Mouse (Mus musculus): ENCODE data around the gene Apol6. TPM values are rescaled to one million over a fixed set of nuclear protein-coding genes. Genes with fewer than 3 reads are reported as not detected.

The Apol6 gene
- total and polyA plus RNA-seq, 3 experiments = not detected

GRCm38 (mm10) chr15:77036320-77036988, 8.1 kb upstream of the Apol6 start:
- Histone ChIP-seq H3K27me3 (ENCODE audit: control insufficient read depth in 1 of 2, insufficient read depth in 2 of 2, low read length in 2 of 2) (no peaks in the 10 kb centered on the region; a peak in 1 of 4 replicates), H3K79me2 (ENCODE audit: control insufficient read depth, insufficient read depth, low read length, poor library complexity) (no peaks in the 10 kb centered on the region), H3K36me3 (ENCODE audit: control insufficient read depth in 1 of 2, insufficient read depth in 2 of 2, low read length in 2 of 2) (no peaks in the 10 kb centered on the region), H3K27ac (ENCODE audit: control insufficient read depth, low read depth, low read length) (no peak overlapping the region), H3K4me3 (ENCODE audit: control insufficient read depth in 1 of 2, insufficient read depth in 1 of 2, low read depth in 2 of 2, low read length in 2 of 2) (no peak overlapping the region), H3K9me3 (replicated peaks; ENCODE audit: insufficient read depth, low read length) (no peaks in the 10 kb centered on the region), H3K9ac (ENCODE audit: control insufficient read depth, low read depth, low read length, poor library complexity, severe bottlenecking) (no peak overlapping the region), H3K4me1 (ENCODE audit: control insufficient read depth in 1 of 2, insufficient read depth in 2 of 2, low read length in 2 of 2) (no peaks in the 10 kb centered on the region)
- TF ChIP-seq NELFE (IDR thresholded peaks at IDR 0.05; ENCODE audit: low read depth, low read length) = no peak
- TF ChIP-seq EP300 (IDR thresholded peaks at IDR 0.05; ENCODE audit: low read depth in 1 of 2, low read length in 2 of 2) = no peak
- TF ChIP-seq POLR2AphosphoS2 (IDR thresholded peaks at IDR 0.05; ENCODE audit: low read length) = no peak
- no peak for TF ChIP-seq TCF12 (IDR thresholded peaks at IDR 0.05; ENCODE audit: low read depth, low read length)
- TF ChIP-seq ZMIZ1 (IDR thresholded peaks at IDR 0.05; ENCODE audit: low read depth, low read length) = no peak
- TF ChIP-seq GATA1 (IDR thresholded peaks at IDR 0.05; ENCODE audit: low read depth, low read length) = no peak
- no peak for TF ChIP-seq MAFK (IDR thresholded peaks at IDR 0.05; ENCODE audit: borderline replicate concordance, low read depth, low read length)
- TF ChIP-seq UBTF (IDR thresholded peaks at IDR 0.05; ENCODE audit: borderline replicate concordance, insufficient read depth, low read depth, low read length) = no peak
- no peak for TF ChIP-seq MYC (IDR thresholded peaks at IDR 0.05; ENCODE audit: low read depth, low read length)
- TF ChIP-seq USF2 (IDR thresholded peaks at IDR 0.05; ENCODE audit: borderline replicate concordance in 1 of 2, insufficient read depth in 1 of 2, low read depth in 1 of 2, low read length in 2 of 2) = no peak
- TF ChIP-seq TAL1 (IDR thresholded peaks at IDR 0.05; ENCODE audit: low read length) = no peak
- no peak for TF ChIP-seq CTCF (IDR thresholded peaks at IDR 0.05 in 2 of 3, conservative IDR thresholded peaks at IDR 0.05 in 1 of 3; ENCODE audit: control insufficient read depth in 1 of 3, insufficient read depth in 1 of 3, low read depth in 2 of 3, low read length in 3 of 3, poor library complexity in 1 of 3, severe bottlenecking in 1 of 3)
- no peak for TF ChIP-seq RCOR1 (IDR thresholded peaks at IDR 0.05; ENCODE audit: low read depth, low read length)
- TF ChIP-seq SMC3 (IDR thresholded peaks at IDR 0.05; ENCODE audit: low read depth, low read length) = no peak
- TF ChIP-seq ZNF384 (IDR thresholded peaks at IDR 0.05; ENCODE audit: low read depth, low read length) = no peak
- DNase-seq (ENCODE audit: low read depth, low spot score) = no peak

DNA sequence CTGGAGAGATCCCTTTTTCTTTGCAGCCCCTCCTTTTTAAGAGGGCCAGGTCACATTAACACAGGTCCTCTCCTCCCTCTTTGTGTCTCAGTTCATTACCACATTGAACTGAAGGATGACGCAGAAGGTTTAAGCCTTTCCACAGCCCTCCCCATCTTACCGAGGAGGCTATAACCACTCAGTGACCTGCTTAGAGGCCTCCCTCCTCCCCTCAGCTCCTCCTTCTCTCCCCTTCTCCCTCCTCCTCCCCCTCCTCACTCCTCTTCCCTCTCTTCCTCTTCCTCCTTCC, 7.6 kb upstream of the Apol6 start:
- H3K9me3 ChIP-seq (replicated peaks; ENCODE audit: insufficient read depth, low read length) = no peaks in the 10 kb centered on the region
- no peak overlapping the region for H3K4me3 ChIP-seq (ENCODE audit: control insufficient read depth in 1 of 2, insufficient read depth in 1 of 2, low read depth in 2 of 2, low read length in 2 of 2)
- no peak for TF ChIP-seq NELFE (IDR thresholded peaks at IDR 0.05; ENCODE audit: low read depth, low read length)
- no peak for TF ChIP-seq CHD2 (IDR thresholded peaks at IDR 0.05; ENCODE audit: low read length)
- no peak for TF ChIP-seq RAD21 (IDR thresholded peaks at IDR 0.05; ENCODE audit: low read depth, low read length)
- no peak for TF ChIP-seq MAZ (IDR thresholded peaks at IDR 0.05; ENCODE audit: low read depth, low read length)
- TF ChIP-seq ZC3H11A (IDR thresholded peaks at IDR 0.05; ENCODE audit: low read depth, low read length) = no peak
- TF ChIP-seq GABPA (IDR thresholded peaks at IDR 0.05; ENCODE audit: low read depth, low read length) = no peak
- no peak for TF ChIP-seq MAX (IDR thresholded peaks at IDR 0.05; ENCODE audit: low read length)
- no peak for TF ChIP-seq POLR2AphosphoS2 (IDR thresholded peaks at IDR 0.05; ENCODE audit: low read length)
- TF ChIP-seq ZNF384 (IDR thresholded peaks at IDR 0.05; ENCODE audit: low read depth, low read length) = no peak
- no peak for TF ChIP-seq TBP (IDR thresholded peaks at IDR 0.05; ENCODE audit: low read depth, low read length)
- TF ChIP-seq ETS1 (IDR thresholded peaks at IDR 0.05; ENCODE audit: low read depth, low read length) = no peak
- no peak for TF ChIP-seq POLR2AphosphoS5 (IDR thresholded peaks at IDR 0.05; ENCODE audit: borderline replicate concordance, low read depth, low read length)
- no peak for TF ChIP-seq POLR2A (IDR thresholded peaks at IDR 0.05; ENCODE audit: control insufficient read depth in 1 of 2, insufficient read depth in 1 of 2, low read depth in 1 of 2, low read length in 2 of 2, poor library complexity in 1 of 2)
- TF ChIP-seq JUND (IDR thresholded peaks at IDR 0.05; ENCODE audit: low read depth, low read length) = no peak
- TF ChIP-seq TCF12 (IDR thresholded peaks at IDR 0.05; ENCODE audit: low read depth, low read length) = no peak
- no peak for TF ChIP-seq MYC (IDR thresholded peaks at IDR 0.05; ENCODE audit: low read depth, low read length)
- no peak for TF ChIP-seq KAT2A (conservative IDR thresholded peaks at IDR 0.05; ENCODE audit: low read depth, low read length)
- TF ChIP-seq MEF2A (IDR thresholded peaks at IDR 0.05; ENCODE audit: extremely low read depth, insufficient replicate concordance, low read depth, low read length, poor library complexity, severe bottlenecking) = no peak
- TF ChIP-seq ZKSCAN1 (IDR thresholded peaks at IDR 0.05; ENCODE audit: low read depth, low read length) = no peak
- H3K4me1 ChIP-seq (ENCODE audit: control insufficient read depth in 1 of 2, insufficient read depth in 2 of 2, low read length in 2 of 2) = no peaks in the 10 kb centered on the region
- H3K9ac ChIP-seq (ENCODE audit: control insufficient read depth, low read depth, low read length, poor library complexity, severe bottlenecking) = no peak overlapping the region
- no peak for DNase-seq (ENCODE audit: low read depth, low spot score)
- H3K79me2 ChIP-seq (ENCODE audit: control insufficient read depth, insufficient read depth, low read length, poor library complexity) = no peaks in the 10 kb centered on the region
- no peak overlapping the region for H3K27ac ChIP-seq (ENCODE audit: control insufficient read depth, low read depth, low read length)
- no peaks in the 10 kb centered on the region; a peak in 1 of 4 replicates for H3K27me3 ChIP-seq (ENCODE audit: control insufficient read depth in 1 of 2, insufficient read depth in 2 of 2, low read length in 2 of 2)
- H3K36me3 ChIP-seq (ENCODE audit: control insufficient read depth in 1 of 2, insufficient read depth in 2 of 2, low read length in 2 of 2) = no peaks in the 10 kb centered on the region

All from MEL (cell line).